Mouse (Mus musculus) spleen, adult 2 months (tissue): Measurements from ENCODE around the gene Psma5. TPM values are rescaled to one million over a fixed set of nuclear protein-coding genes. Genes with fewer than 3 reads are reported as not detected.

ENCODE experiments used
- DNase-seq, 2 experiments: peaks; one replicate each; pipeline versions ENCODE4 v3.0.0 to v3.0.0-alpha.2; 2012 to 2021; ENCODE audit warnings: low spot score in 2 of 2, low read depth in 1 of 2
- H3K27ac ChIP-seq: fragments of 200-500 bp; 2 replicates; pipeline ENCODE4 v1.5.1; 2012; ENCODE audit warnings: low read length, inconsistent platforms; ENCODE audit not compliant: insufficient read depth
- H3K27me3 ChIP-seq: fragments of 200-500 bp; 2 replicates; pipeline ENCODE4 v1.6.1; 2012; ENCODE audit warnings: mild to moderate bottlenecking, moderate library complexity, low read length, inconsistent platforms; ENCODE audit not compliant: control insufficient read depth, insufficient read depth
- H3K36me3 ChIP-seq: fragments of 200-500 bp; 2 replicates; pipeline ENCODE4 v1.6.1; 2012; ENCODE audit warnings: mild to moderate bottlenecking, low read length, inconsistent platforms; ENCODE audit not compliant: control insufficient read depth, insufficient read depth
- H3K4me1 ChIP-seq: fragments of 200-500 bp; 2 replicates; pipeline ENCODE4 v1.6.1; 2011; ENCODE audit warnings: inconsistent platforms; ENCODE audit not compliant: control insufficient read depth, insufficient read depth, insufficient read length
- H3K4me3 ChIP-seq: fragments of 200-500 bp; 2 replicates; pipeline ENCODE4 v1.5.1; 2011; ENCODE audit warnings: mild to moderate bottlenecking, inconsistent platforms; ENCODE audit not compliant: insufficient read depth, insufficient read length; ENCODE audit errors: extremely low read depth
- CTCF ChIP-seq: fragments of 200-500 bp; IDR thresholded peaks from 2 replicates; pipeline ENCODE4 v1.5.1; 2011; ENCODE audit warnings: mild to moderate bottlenecking, inconsistent platforms; ENCODE audit not compliant: insufficient read depth, insufficient read length, insufficient replicate concordance; ENCODE audit errors: extremely low read depth
- POLR2A ChIP-seq: fragments of 200-500 bp; IDR thresholded peaks from 2 replicates; pipeline ENCODE4 v1.6.1; 2011; ENCODE audit warnings: low read depth, low read length, inconsistent platforms
- WGBS: fragments of 180-500 bp; shearing (Covaris S2); methylation state at CpG from one replicate; pipeline ENCODE4 v1.1.7; 2018; 5-methylcytosine and 5-hydroxymethylcytosine counted together
- polyA plus RNA-seq: library from polyadenylated mRNA; depleted of rRNA; stranded (reverse); fragments of >200 nt; gene quantifications from 2 replicates; pipeline ENCODE4 v1.2.3, GENCODE M21; 2012

Psma5 gene
- polyA plus RNA-seq, 1 experiment = 21.3 TPM

- Histone ChIP-seq H3K36me3 (no peaks in the 10 kb centered on the region), H3K27ac (no peak overlapping the region), H3K4me1 (peaks cover 7% of the 10 kb centered on the region; the same call in 1 of the 2 replicates), H3K4me3 (no peak overlapping the region), H3K27me3 (no peaks in the 10 kb centered on the region)
- TF ChIP-seq CTCF (no peak), POLR2A (no peak)
- no peak for DNase-seq
- 83% methylated on average over 8 of the region's 8 CpGs for WGBS
Measured at GRCm38 (mm10) chr3:108212406-108212805, 44.3 kb upstream of the Psma5 start.

DNA sequence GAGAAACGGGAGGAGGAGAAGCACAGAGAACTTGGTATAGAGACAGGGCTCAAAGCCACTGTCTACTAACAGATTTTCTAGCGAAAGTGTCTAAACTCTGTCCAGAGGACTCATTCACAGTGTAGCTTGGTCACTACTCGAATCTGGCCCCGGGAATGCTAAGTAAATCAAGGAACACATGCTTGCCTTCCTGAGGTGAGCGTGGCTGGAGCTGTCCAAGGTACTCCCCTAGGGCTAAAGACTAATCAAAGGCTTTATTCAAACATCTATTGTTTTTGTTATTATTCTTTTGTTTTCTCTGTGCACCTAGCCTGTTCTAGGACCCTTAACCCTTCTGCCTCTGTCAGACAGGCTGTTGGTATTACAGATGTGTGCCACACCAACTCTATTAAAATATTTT is 42.0 kb upstream of the Psma5 start:
- Histone ChIP-seq H3K27me3 (no peaks in the 10 kb centered on the region), H3K36me3 (no peaks in the 10 kb centered on the region), H3K27ac (no peak overlapping the region), H3K4me3 (no peak overlapping the region), H3K4me1 (peaks cover 3% of the 10 kb centered on the region; the same call in 1 of the 2 replicates)
- no peak for TF ChIP-seq CTCF
- TF ChIP-seq POLR2A = no peak
- DNase-seq = no peak
- 16% methylated on average over 5 of the region's 5 CpGs for WGBS

DNA sequence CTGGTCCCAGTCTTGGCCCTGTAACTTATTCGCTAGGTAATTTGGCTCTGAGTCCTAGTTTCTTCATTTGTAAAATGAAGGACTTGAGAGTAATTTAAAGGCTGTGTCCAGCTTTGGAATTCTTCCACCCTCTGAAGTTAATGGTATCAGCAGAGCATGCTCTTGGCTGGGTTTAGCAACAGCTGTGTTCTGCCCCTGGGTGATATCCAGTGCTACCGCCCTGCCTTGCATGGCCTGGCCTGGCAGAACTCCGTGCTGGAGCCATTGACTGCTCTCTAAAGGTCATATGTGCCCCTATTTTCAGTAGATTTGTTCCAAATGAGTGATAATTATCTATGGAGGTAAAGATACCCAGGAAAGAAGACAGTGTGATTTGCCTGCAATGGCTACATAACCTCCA is 36.1 kb upstream of the Psma5 start:
- peaks cover 3% of the 10 kb centered on the region; the same call in 1 of the 2 replicates for H3K27me3 ChIP-seq
- WGBS = 85% methylated on average over 3 of the region's 3 CpGs

DNA sequence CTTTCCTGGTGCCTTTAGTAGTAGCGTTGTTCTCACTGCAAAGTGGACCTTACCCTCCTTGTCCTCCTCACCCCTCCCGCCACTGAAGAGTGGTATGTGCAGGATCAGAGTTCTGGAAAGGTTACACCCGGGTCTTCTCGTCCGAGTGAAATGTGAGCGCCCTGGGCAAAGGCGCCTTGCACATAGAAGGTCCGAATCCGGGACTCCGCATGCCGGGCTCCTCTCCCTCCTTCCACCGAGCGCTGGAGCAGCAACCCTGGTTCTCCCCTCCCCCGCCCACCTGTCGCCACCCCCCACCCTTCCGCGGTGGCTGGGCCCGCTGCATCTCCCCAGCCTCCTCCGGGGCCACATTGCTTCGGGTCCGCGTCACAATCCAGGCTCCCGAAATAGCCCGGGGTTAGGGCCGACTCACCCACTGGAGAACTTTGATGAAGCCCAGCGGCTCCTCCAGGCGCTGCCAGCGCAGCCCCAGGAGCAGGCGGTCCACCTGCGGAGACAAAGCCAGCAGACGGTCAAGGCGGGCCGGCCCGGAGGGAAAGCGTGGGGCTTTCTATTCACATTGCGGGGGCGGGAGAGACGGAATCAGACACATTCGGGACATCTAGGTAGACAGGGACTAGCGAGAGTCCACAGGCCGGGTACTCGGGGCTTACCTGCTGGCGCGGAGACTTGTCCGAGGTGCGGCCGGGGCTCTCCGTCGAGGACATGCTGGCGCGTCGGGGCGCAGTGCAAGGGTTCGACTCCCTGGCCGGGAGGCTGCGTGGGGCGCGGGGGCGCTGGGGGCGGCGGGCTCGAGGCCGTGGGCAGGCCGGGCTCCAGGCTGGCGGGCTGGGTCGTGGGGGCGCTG is 30.8 kb upstream of the Psma5 start:
- no peak for DNase-seq
- no peaks in the 10 kb centered on the region for H3K36me3 ChIP-seq
- no peak for TF ChIP-seq POLR2A
- TF ChIP-seq CTCF = no peak
- 8% methylated on average over 60 of the region's 67 CpGs for WGBS
- peak overlapping the region; percentile 46; the same call in 1 of the 2 replicates for H3K4me3 ChIP-seq
- H3K27ac ChIP-seq = no peak overlapping the region
- peaks cover 20% of the 10 kb centered on the region for H3K27me3 ChIP-seq
- peaks cover 9% of the 10 kb centered on the region; the same call in 1 of the 2 replicates for H3K4me1 ChIP-seq

More for the DNA sequence above, 36.1 kb upstream of the Psma5 start:
- no peaks in the 10 kb centered on the region for H3K36me3 ChIP-seq
- no peaks in the 10 kb centered on the region for H3K4me1 ChIP-seq
- H3K27ac ChIP-seq = no peak overlapping the region
- no peak overlapping the region for H3K4me3 ChIP-seq
- TF ChIP-seq CTCF = no peak
- TF ChIP-seq POLR2A = no peak
- DNase-seq = no peak

GRCm38 (mm10) chr3:108226558-108227350 is 30.0 kb upstream of the Psma5 start, which contains the start of gene Sypl2:
Sypl2 (minus strand) TSS chr3:108226648.
- H3K36me3 ChIP-seq = no peaks in the 10 kb centered on the region
- peaks cover 9% of the 10 kb centered on the region; the same call in 1 of the 2 replicates for H3K4me1 ChIP-seq
- H3K4me3 ChIP-seq = peak within 1 kb of the TSS; percentile 46
- H3K27me3 ChIP-seq = peaks cover 20% of the 10 kb centered on the region
- DNase-seq = no peak
- TF ChIP-seq POLR2A (no peak), CTCF (no peak)
- 8% methylated on average over 44 of the region's 44 CpGs for WGBS
- H3K27ac ChIP-seq = no peak within 1 kb of the TSS

- Histone ChIP-seq H3K36me3 (no peaks in the 10 kb centered on the region), H3K27ac (no peak overlapping the region), H3K27me3 (peaks cover 20% of the 10 kb centered on the region), H3K4me1 (peaks cover 9% of the 10 kb centered on the region; the same call in 1 of the 2 replicates), H3K4me3 (no peak overlapping the region)
- no peak for TF ChIP-seq CTCF
- no peak for TF ChIP-seq POLR2A
- no peak for DNase-seq
- WGBS = 84% methylated on average over 2 of the region's 2 CpGs
Measured at GRCm38 (mm10) chr3:108227521-108227920, 29.2 kb upstream of the Psma5 start.
